Comparison of ENCODE assay signal across 8 mouse cellular contexts in the genomic region with DNA sequence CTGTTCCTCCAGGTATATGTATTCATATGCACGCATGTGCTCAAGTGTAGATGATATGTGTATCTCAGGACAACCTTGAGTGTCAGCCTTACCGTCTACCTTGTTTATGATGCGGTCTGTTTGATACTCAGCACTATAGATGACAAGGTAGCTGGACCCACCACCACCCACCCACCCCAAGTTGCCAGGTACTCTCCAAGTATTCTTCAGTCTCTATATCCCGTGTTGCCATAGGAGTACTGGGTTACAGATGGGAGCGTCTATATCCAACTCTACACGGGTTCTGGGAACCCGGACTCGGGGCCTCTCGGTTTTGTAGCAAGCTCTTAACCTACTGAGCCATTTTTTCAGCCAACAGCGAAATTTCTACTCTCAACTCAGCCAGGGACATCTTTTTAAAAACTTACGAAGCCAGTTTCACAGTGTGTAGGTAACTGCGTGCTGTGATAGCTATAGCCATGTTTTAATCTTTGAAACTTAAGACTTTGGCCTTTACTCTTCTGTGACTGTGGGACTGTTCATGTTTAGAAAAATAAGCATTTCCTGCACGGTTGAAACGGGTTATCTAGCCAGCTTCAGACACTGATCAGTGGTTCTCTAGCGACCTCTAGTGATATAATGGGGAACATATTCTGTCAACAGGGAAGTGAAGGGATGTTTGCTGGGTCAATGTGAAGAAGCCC.
DNase-seq lines count a peak whose midpoint lies in the region; ATAC-seq and TF ChIP-seq lines count a peak whose summit lies in the region.

No protein-coding gene starts in this region.

- H3K9me3 ChIP-seq in forebrain, postnatal 0 days (ENCODE audit: low read length): no peaks in the 10 kb centered on the region
- no peaks in the 10 kb centered on the region for H3K9me3 ChIP-seq in kidney, embryonic 14.5 days (ENCODE audit: control insufficient read depth, low read length)

- H3K4me1 ChIP-seq in forebrain, postnatal 0 days (ENCODE audit: insufficient read depth): no peaks in the 10 kb centered on the region
- no peaks in the 10 kb centered on the region; the same call in 1 of the 2 replicates for H3K4me1 ChIP-seq in kidney, embryonic 14.5 days (ENCODE audit: control insufficient read depth, insufficient read depth, low read length)

- no peak overlapping the region for H3K4me2 ChIP-seq in forebrain, postnatal 0 days (ENCODE audit: low read depth)
- H3K4me2 ChIP-seq in kidney, embryonic 14.5 days (replicated peaks; ENCODE audit: low read depth, low read length): 0 out of 2 replicates have a peak overlapping the region, but pooled peaks have one; percentile 2

- WGBS in forebrain, postnatal 0 days: 48% methylated on average over 15 of the region's 15 CpGs
- 44% methylated on average over 15 of the region's 15 CpGs for WGBS in kidney, embryonic 14.5 days

- no peak overlapping the region for H3K4me3 ChIP-seq in forebrain, postnatal 0 days (ENCODE audit: low read depth, low read length)
- H3K4me3 ChIP-seq in kidney, embryonic 14.5 days (ENCODE audit: low read length): no peak overlapping the region

- no peak overlapping the region for H3K27ac ChIP-seq in forebrain, postnatal 0 days (ENCODE audit: low read depth, low read length)
- H3K27ac ChIP-seq in kidney, embryonic 14.5 days (ENCODE audit: low read depth, low read length): no peak overlapping the region

- ATAC-seq in forebrain, postnatal 0 days: peak; percentile 89
- ATAC-seq in kidney, embryonic 14.5 days (ENCODE audit: low FRiP score, low TSS enrichment): peak; percentile 79

- DNase-seq in gastrocnemius, adult 18-20 months (ENCODE audit: low spot score): peak; percentile 50
- no peak for DNase-seq in gastrocnemius, postnatal 14 days
- DNase-seq in B cell, adult 2 months: peak; percentile 9 to 11
- DNase-seq in c-Kit-negative CD71-positive TER-119-positive erythroid progenitor cells, embryonic 14.5 days (ENCODE audit: low read depth, low spot score): peak; percentile 28
- peak; percentile 90 for DNase-seq in forebrain, postnatal 0 days
- DNase-seq in lung, postnatal 36 days: peak; percentile 62
- peak; percentile 1 for DNase-seq in thymus, postnatal 25 days

- no peaks in the 10 kb centered on the region for H3K27me3 ChIP-seq in forebrain, postnatal 0 days (ENCODE audit: insufficient read depth, low read length)
- no peaks in the 10 kb centered on the region for H3K27me3 ChIP-seq in kidney, embryonic 14.5 days (ENCODE audit: control insufficient read depth, insufficient read depth, low read length)

- H3K9ac ChIP-seq in forebrain, postnatal 0 days: no peak overlapping the region
- no peak overlapping the region for H3K9ac ChIP-seq in kidney, embryonic 14.5 days (ENCODE audit: low read depth, low read length)

- TF ChIP-seq CTCF in forebrain, postnatal 0 days (IDR thresholded peaks at IDR 0.05; ENCODE audit: low read depth): peak; percentile 94

- H3K36me3 ChIP-seq in forebrain, postnatal 0 days (ENCODE audit: insufficient read depth): no peaks in the 10 kb centered on the region
- H3K36me3 ChIP-seq in kidney, embryonic 14.5 days (ENCODE audit: control insufficient read depth, insufficient read depth, low read length): no peaks in the 10 kb centered on the region

- intact Hi-C loops in gastrocnemius, postnatal 14 days (cut with DNase I; ENCODE audit: low total_unique reads): loop anchor here (5.0 kb wide), 1 partner anchor 1168 kb away; no protein-coding TSS in a partner anchor
